Mouse (Mus musculus) stomach, postnatal 0 days (tissue): ENCODE measurements around the gene Traf4.

Experiments used
- CTCF ChIP-seq: IDR thresholded peaks from 2 replicates; pipeline ENCODE4 v1.5.1; 2016; ENCODE audit warnings: antibody characterized with exemption, low read depth, mild to moderate bottlenecking, moderate library complexity
- EP300 ChIP-seq: optimal IDR thresholded peaks from 2 replicates; pipeline ENCODE3; 2016; ENCODE audit warnings: antibody characterized with exemption

- TF ChIP-seq CTCF, result no peak
- no peak for TF ChIP-seq EP300
Measured at GRCm38 (mm10) chr11:78195101-78195863, 29.9 kb upstream of the Traf4 start.
